9 mouse cellular contexts compared by ENCODE assay signal in genomic region chr4:139596715-139597114, GRCm38 (mm10). TPM values are rescaled to one million over a fixed set of nuclear protein-coding genes. Genes with fewer than 3 reads are reported as not detected.
A peak's percentile ranks its signal among the peaks of the same experiment; 100 is the strongest.
DNase-seq lines count a peak whose midpoint lies in the region; ATAC-seq lines count a peak whose summit lies in the region.
"Had no signal": no experiment of that assay in that cellular context is flagged by ENCODE, and none has a peak within 500 bp of the region (broad histone marks: within the 10 kb centered on the region; RNA-seq: fewer than 3 reads in every experiment).

No protein-coding gene starts in this region.

- DNase-seq in kidney, postnatal 4 days = no peak
- DNase-seq in hindbrain, embryonic 10.5 days (ENCODE audit: low spot score) = no peak
- DNase-seq in midbrain, embryonic 14.5 days = peak; percentile 55
- no peak for DNase-seq in left cerebral cortex, postnatal 25 days (ENCODE audit: low spot score in 2 of 2)
- DNase-seq in adrenal gland, adult 18-20 months (ENCODE audit: low spot score in 2 of 2) = no peak
- DNase-seq in thymus, postnatal 25 days = no peak

- H3K4me1 ChIP-seq in kidney, embryonic 15.5 days = peaks cover 85% of the 10 kb centered on the region
- peaks cover 96% of the 10 kb centered on the region for H3K4me1 ChIP-seq in hindbrain, embryonic 10.5 days (replicated peaks)
- peaks cover 52% of the 10 kb centered on the region for H3K4me1 ChIP-seq in midbrain, embryonic 14.5 days (ENCODE audit: control insufficient read depth, insufficient read depth, low read length)

- no peaks in the 10 kb centered on the region for H3K36me3 ChIP-seq in kidney, embryonic 15.5 days
- H3K36me3 ChIP-seq in hindbrain, embryonic 10.5 days = no peaks in the 10 kb centered on the region
- H3K36me3 ChIP-seq in midbrain, embryonic 14.5 days (ENCODE audit: control insufficient read depth, insufficient read depth, low read length) = no peaks in the 10 kb centered on the region

- WGBS in kidney, embryonic 15.5 days = 39% methylated on average over 9 of the region's 9 CpGs
- WGBS in hindbrain, embryonic 10.5 days = 29% methylated on average over 9 of the region's 9 CpGs
- 11% methylated on average over 9 of the region's 9 CpGs for WGBS in midbrain, embryonic 14.5 days

- no peak for ATAC-seq in kidney, embryonic 15.5 days (replicated peaks; ENCODE audit: low FRiP score)
- 0 out of 2 replicates have a peak, but pooled peaks have one; percentile 3 for ATAC-seq in common myeloid progenitor, adult 5-6 weeks (replicated peaks; ENCODE audit: low read depth, poor library complexity, severe bottlenecking)
- ATAC-seq in midbrain, embryonic 14.5 days (ENCODE audit: low FRiP score, low TSS enrichment) = no peak

- H3K27ac ChIP-seq in kidney, embryonic 15.5 days = peak overlapping the region; percentile 97
- peak overlapping the region; percentile 86 for H3K27ac ChIP-seq in hindbrain, embryonic 10.5 days
- H3K27ac ChIP-seq in midbrain, embryonic 14.5 days (replicated peaks; ENCODE audit: low read depth, low read length) = peak overlapping the region; percentile 50; the same call in 1 of the 2 replicates

- H3K4me3 ChIP-seq in kidney, embryonic 15.5 days (replicated peaks) = no peak overlapping the region
- H3K4me3 ChIP-seq in hindbrain, embryonic 10.5 days = 0 out of 2 replicates have a peak overlapping the region, but pooled peaks have one; percentile 5
- no peak overlapping the region for H3K4me3 ChIP-seq in midbrain, embryonic 14.5 days (replicated peaks; ENCODE audit: low read depth, low read length)

- no peak overlapping the region for H3K9ac ChIP-seq in kidney, embryonic 15.5 days
- no peak overlapping the region; the same call in 1 of the 2 replicates for H3K9ac ChIP-seq in midbrain, embryonic 14.5 days (replicated peaks; ENCODE audit: low read length)

- intact Hi-C loops in left cerebral cortex, postnatal 25 days (cut with DNase I) = loop anchor here (2.0 kb wide), 1 partner anchor 18 kb away; no protein-coding TSS in a partner anchor

- H3K27me3 ChIP-seq in kidney, embryonic 15.5 days = no peaks in the 10 kb centered on the region
- no peaks in the 10 kb centered on the region; the same call in 1 of the 2 replicates for H3K27me3 ChIP-seq in hindbrain, embryonic 10.5 days (ENCODE audit: insufficient read depth, poor library complexity, severe bottlenecking)
- H3K27me3 ChIP-seq in midbrain, embryonic 14.5 days (ENCODE audit: control insufficient read depth, insufficient read depth, low read length) = no peaks in the 10 kb centered on the region

- H3K9me3 ChIP-seq in kidney, embryonic 15.5 days (replicated peaks) = no peaks in the 10 kb centered on the region
- H3K9me3 ChIP-seq in hindbrain, embryonic 10.5 days = no peaks in the 10 kb centered on the region
- H3K9me3 ChIP-seq in midbrain, embryonic 14.5 days (ENCODE audit: control insufficient read depth, low read length) = no peaks in the 10 kb centered on the region

- H3K4me2 ChIP-seq in kidney, embryonic 15.5 days = peak overlapping the region; percentile 15; the same call in 1 of the 2 replicates
- H3K4me2 ChIP-seq in midbrain, embryonic 14.5 days (ENCODE audit: low read length) = no peak overlapping the region

RNA-seq across cellular contexts. Expression of gene Gm21969, which starts 6.3 kb away (rescaled TPM):
- polyA plus RNA-seq in kidney, embryonic 15.5 days (2015; fragmentation: Nextera tagmentation; extraction: Ambion mirVana) = not detected in 2 replicates
- total RNA-seq in common myeloid progenitor, adult 5-6 weeks (2017) = not detected in 2 replicates
- not detected in 2 replicates for polyA plus RNA-seq in hindbrain, embryonic 10.5 days (2016; fragmentation: Nextera tagmentation; extraction: Ambion mirVana)
- polyA plus RNA-seq in midbrain, embryonic 14.5 days (2014; fragmentation: Nextera tagmentation; extraction: Ambion mirVana) = not detected in 2 replicates
- not detected for total RNA-seq in left cerebral cortex, postnatal 25 days (2021)
- not detected for total RNA-seq in adrenal gland, adult 18-20 months (2021)
- polyA plus RNA-seq: stomach, embryonic 14.5 days had no signal

RNA-seq across cellular contexts. Expression of gene Aldh4a1, which starts 26.0 kb away (rescaled TPM):
- polyA plus RNA-seq in kidney, embryonic 15.5 days (2015; fragmentation: Nextera tagmentation; extraction: Ambion mirVana) = 80.5 and 85.0 TPM in 2 replicates
- 9.1 and 11.2 TPM in 2 replicates for total RNA-seq in common myeloid progenitor, adult 5-6 weeks (2017)
- 22.5 and 26.3 TPM in 2 replicates for polyA plus RNA-seq in hindbrain, embryonic 10.5 days (2016; fragmentation: Nextera tagmentation; extraction: Ambion mirVana)
- polyA plus RNA-seq in midbrain, embryonic 14.5 days (2014; fragmentation: Nextera tagmentation; extraction: Ambion mirVana) = 14.1 and 15.2 TPM in 2 replicates
- total RNA-seq in left cerebral cortex, postnatal 25 days (2021) = 10 to 100 TPM; 15.9 to 17.3 TPM
- total RNA-seq in adrenal gland, adult 18-20 months (2021) = 100 to 1,000 TPM in 1 of 2 experiments, 10 to 100 TPM in 1; 65.2 to 141 TPM

RNA-seq across cellular contexts. Expression of gene Tas1r2, which starts 56.6 kb away (rescaled TPM):
- polyA plus RNA-seq in kidney, embryonic 15.5 days (2015; fragmentation: Nextera tagmentation; extraction: Ambion mirVana) = not detected in 2 replicates
- total RNA-seq in common myeloid progenitor, adult 5-6 weeks (2017) = not detected in 2 replicates
- not detected in 2 replicates for polyA plus RNA-seq in hindbrain, embryonic 10.5 days (2016; fragmentation: Nextera tagmentation; extraction: Ambion mirVana)
- polyA plus RNA-seq in midbrain, embryonic 14.5 days (2014; fragmentation: Nextera tagmentation; extraction: Ambion mirVana) = not detected in 2 replicates
- total RNA-seq in left cerebral cortex, postnatal 25 days (2021) = not detected
- total RNA-seq in adrenal gland, adult 18-20 months (2021) = not detected
- polyA plus RNA-seq: stomach, embryonic 14.5 days had no signal
